Mouse (Mus musculus) adrenal gland, postnatal 25 days (tissue): Measurements from ENCODE around the gene Sost. TPM values are rescaled to one million over a fixed set of nuclear protein-coding genes. Genes with fewer than 3 reads are reported as not detected.

Source experiments
- DNase-seq: peaks from one replicate; pipeline ENCODE4 v3.0.0; 2021; ENCODE audit warnings: mixed read lengths
- total RNA-seq: library from RNA; stranded (reverse); gene quantifications from 2 replicates; pipeline ENCODE4 v1.2.3, GENCODE M21; 2021

The Sost gene
- total RNA-seq, 1 experiment from 2014 or later: not detected

- DNase-seq: no peak
Observed at GRCm38 (mm10) chr11:101982981-101983411, 16.2 kb upstream of the Sost start.

GRCm38 (mm10) chr11:101981850-101982249 is 15.0 kb upstream of the Sost start:
- DNase-seq: no peak

- DNase-seq: no peak
Observed at GRCm38 (mm10) chr11:101980603-101981157, 13.9 kb upstream of the Sost start.

GRCm38 (mm10) chr11:101979140-101979539 is 12.3 kb upstream of the Sost start:
- no peak for DNase-seq

GRCm38 (mm10) chr11:101976949-101977348 is 10.1 kb upstream of the Sost start:
- DNase-seq: no peak

- DNase-seq: peak; percentile 40
Observed at GRCm38 (mm10) chr11:101974923-101975322, 8.1 kb upstream of the Sost start.

- DNase-seq: no peak
Observed at GRCm38 (mm10) chr11:101974181-101974580, 7.4 kb upstream of the Sost start.

GRCm38 (mm10) chr11:101973496-101973895 is 6.7 kb upstream of the Sost start:
- no peak for DNase-seq

- DNase-seq: no peak
Observed at GRCm38 (mm10) chr11:101972651-101973050, 5.8 kb upstream of the Sost start.

GRCm38 (mm10) chr11:101972097-101972496 is 5.3 kb upstream of the Sost start:
- no peak for DNase-seq

GRCm38 (mm10) chr11:101971410-101971809 is 4.6 kb upstream of the Sost start:
- DNase-seq: peak; percentile 60

- DNase-seq: no peak
Observed at GRCm38 (mm10) chr11:101969835-101970234, 3.0 kb upstream of the Sost start.

GRCm38 (mm10) chr11:101968791-101969190 is 2.0 kb upstream of the Sost start:
- DNase-seq: peak; percentile 76

- no peak for DNase-seq
Observed at GRCm38 (mm10) chr11:101968311-101968710, 1.5 kb upstream of the Sost start.

- no peak for DNase-seq
Observed at GRCm38 (mm10) chr11:101965553-101965952, 1.3 kb downstream of the Sost start.

- DNase-seq: no peak
Observed at GRCm38 (mm10) chr11:101964647-101965046, 2.2 kb downstream of the Sost start.

- DNase-seq: peak; percentile 43
Observed at GRCm38 (mm10) chr11:101963473-101964291, 3.1 kb downstream of the Sost start.

GRCm38 (mm10) chr11:101963043-101963442 is 3.8 kb downstream of the Sost start:
- DNase-seq: no peak

GRCm38 (mm10) chr11:101957476-101957875 is 9.3 kb downstream of the Sost start:
- no peak for DNase-seq

- DNase-seq: no peak
Observed at GRCm38 (mm10) chr11:101953441-101953840, 13.4 kb downstream of the Sost start.

- peak; percentile 11 for DNase-seq
Observed at GRCm38 (mm10) chr11:101952541-101953341, 14.1 kb downstream of the Sost start.

- DNase-seq: no peak
Observed at GRCm38 (mm10) chr11:101950021-101950420, 16.8 kb downstream of the Sost start.

GRCm38 (mm10) chr11:101946525-101946924 is 20.3 kb downstream of the Sost start:
- DNase-seq: no peak
